Mouse (Mus musculus) central nervous system, embryonic 18 days (tissue): ENCODE results near the gene Miga1. TPM values are rescaled to one million over a fixed set of nuclear protein-coding genes. Genes with fewer than 3 reads are reported as not detected.

Source experiments
- polyA plus RNA-seq: library from polyadenylated mRNA; depleted of rRNA; stranded (reverse); fragments of >200 nt; gene quantifications from 2 replicates; pipeline ENCODE4 v1.2.3, GENCODE M21; 2012; rRNA removed

The Miga1 gene
- 25.6 and 26.4 TPM in 2 replicates for polyA plus RNA-seq

DNA sequence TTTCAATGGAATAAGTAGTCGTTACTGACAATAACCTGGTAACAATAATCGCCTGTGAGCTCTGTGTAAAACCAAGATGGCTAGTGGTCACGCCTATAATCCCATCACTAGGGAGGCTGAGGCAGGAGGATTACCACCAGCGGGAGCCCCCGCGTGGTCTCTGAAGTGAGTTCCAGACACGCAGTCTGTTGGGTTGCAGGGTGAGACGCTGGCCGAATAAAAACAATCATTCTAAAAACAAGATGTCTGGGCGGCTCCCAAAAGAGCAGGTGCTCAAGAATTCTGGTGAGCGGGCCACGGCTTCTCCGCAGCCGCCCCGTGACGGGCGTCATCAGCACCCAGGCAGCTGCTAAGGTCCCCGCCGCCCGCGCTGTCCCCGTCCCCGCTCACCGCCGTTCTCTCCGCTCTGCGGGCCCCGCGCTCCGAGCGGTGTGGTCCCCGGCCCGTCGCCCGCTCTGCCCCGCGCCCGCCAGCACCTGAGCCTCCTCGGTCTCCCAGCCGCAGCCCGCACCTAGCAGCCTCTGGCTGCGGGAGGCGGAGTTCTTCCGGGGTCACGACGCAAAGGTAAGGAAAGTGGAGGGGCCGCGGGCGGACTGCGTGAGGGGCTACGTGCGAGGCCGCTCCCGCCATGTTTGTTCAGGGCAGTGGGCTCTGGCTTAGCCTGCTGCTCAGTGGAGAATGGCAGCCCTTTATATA is at the start of gene Miga1:
Miga1 (minus strand) TSS at position 546 of the 696 bp plus-strand sequence.

DNA sequence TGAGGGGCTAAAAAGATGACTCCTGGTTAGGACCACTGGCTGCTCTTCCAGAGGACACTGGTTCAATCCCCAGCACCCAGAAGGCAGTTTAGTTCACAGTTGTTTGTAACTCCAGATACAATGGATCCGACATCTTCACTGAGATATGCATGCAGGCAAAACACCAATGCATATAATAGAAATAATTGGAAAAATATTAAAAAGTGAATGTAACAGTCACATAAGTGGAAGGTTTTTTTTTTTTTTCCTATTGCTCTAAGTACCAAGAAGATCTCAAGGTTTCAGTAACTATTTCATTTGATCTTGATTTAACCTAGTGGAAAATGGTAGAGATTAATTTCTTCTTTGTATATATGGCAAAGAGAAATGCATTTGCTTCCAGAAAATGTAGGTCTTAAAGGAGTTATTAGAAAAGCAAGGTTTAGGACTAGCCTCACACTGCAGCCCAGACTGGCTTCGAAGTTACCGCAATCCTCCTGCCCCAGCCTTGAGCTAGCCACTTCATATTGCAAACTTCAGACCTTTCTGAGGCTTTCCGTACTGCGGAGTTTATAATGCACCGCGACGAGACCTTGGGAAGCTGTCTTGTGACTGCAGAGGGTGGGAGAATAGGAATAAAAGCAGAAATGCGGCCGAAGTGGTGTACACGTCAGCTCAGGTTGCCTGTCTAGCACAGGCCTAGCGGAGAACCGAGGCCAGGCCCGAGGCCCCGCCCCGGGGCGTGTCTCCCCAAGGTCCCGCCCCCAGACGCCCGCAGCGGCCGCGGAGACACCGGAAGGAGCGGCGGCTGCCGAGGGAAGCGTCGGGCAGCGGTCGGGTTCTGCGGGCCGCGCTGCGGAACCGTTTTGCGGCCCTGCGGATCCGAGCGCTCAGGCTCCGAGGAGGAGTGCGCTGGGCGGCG is 5.8 kb upstream of the Miga1 start, which contains the start of gene Usp33:
Usp33 (plus strand) TSS at position 747 of the 901 bp plus-strand sequence.

DNA sequence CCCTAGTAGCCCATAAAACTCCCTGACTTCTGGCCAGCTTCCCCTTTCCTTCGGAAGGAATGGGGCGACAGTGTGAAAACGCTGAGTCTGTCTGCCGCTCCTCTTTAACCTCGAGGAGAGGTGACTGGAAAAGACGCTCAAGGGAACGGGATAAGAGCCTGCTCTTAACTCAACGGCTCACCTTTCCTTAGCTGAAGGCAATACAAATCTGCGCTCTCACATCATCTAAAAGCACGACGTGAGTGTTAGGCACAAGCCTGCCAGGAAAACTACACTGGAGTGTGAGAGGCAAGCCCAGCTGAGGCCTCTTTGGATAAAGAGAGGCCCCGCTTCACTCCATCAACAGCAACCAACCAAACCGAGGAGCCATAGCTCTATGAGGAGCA is 74.2 kb downstream of the Miga1 start, which contains the start of gene Nexn:
Nexn (minus strand) TSS at position 315 of the 386 bp plus-strand sequence.

Other genes starting within 250 kb of the Miga1 start
- 7.8 and 8.2 TPM in 2 replicates for gene Gipc2, start 174.2 kb downstream of the Miga1 start, polyA plus RNA-seq
- gene Dnajb4, start 130.1 kb downstream of the Miga1 start, polyA plus RNA-seq = 23.5 and 26.8 TPM in 2 replicates
- gene Fubp1, start 130.0 kb downstream of the Miga1 start, polyA plus RNA-seq = 241 and 243 TPM in 2 replicates
- 1.5 and 2.5 TPM in 2 replicates for gene Nexn, start 74.1 kb downstream of the Miga1 start, polyA plus RNA-seq
- 106 and 111 TPM in 2 replicates for gene Usp33, start 6.1 kb upstream of the Miga1 start, polyA plus RNA-seq
- gene Zzz3, start 55.1 kb upstream of the Miga1 start, polyA plus RNA-seq = 27.0 and 27.9 TPM in 2 replicates